Mouse (Mus musculus) lung, embryonic 14.5 days (tissue): Measurements from ENCODE around the gene Lgmn. TPM values are rescaled to one million over a fixed set of nuclear protein-coding genes. Genes with fewer than 3 reads are reported as not detected.

Experiments used
- ATAC-seq: fragments of 200-750 bp; cut with Nextera tagmentation; 2 replicates; pipeline ENCODE4 v1.8.0; 2017; ENCODE audit warnings: mild to moderate bottlenecking, moderate TSS enrichment, moderate library complexity; ENCODE audit not compliant: insufficient read depth
- DNase-seq: peaks from one replicate; pipeline ENCODE4 v3.0.0-alpha.2; 2015
- H3K27ac ChIP-seq: fragments of 300-500 bp; sonication (generic); 2 replicates; pipeline ENCODE4 v1.5.1; 2014; ENCODE audit warnings: low read depth, mild to moderate bottlenecking, moderate library complexity
- H3K27me3 ChIP-seq: fragments of 300-500 bp; sonication (generic); 2 replicates; pipeline ENCODE4 v1.6.1; 2014; ENCODE audit warnings: low read length, control low read depth; ENCODE audit not compliant: insufficient read depth
- H3K36me3 ChIP-seq: fragments of 300-500 bp; sonication (generic); 2 replicates; pipeline ENCODE4 v1.6.1; 2014; ENCODE audit warnings: control low read depth; ENCODE audit not compliant: insufficient read depth
- H3K4me1 ChIP-seq: fragments of 300-500 bp; sonication (generic); 2 replicates; pipeline ENCODE4 v1.6.1; 2014; ENCODE audit warnings: antibody characterized with exemption, control low read depth; ENCODE audit not compliant: insufficient read depth
- H3K4me2 ChIP-seq: fragments of 300-500 bp; sonication (generic); 2 replicates; pipeline ENCODE4 v1.6.1; 2014; ENCODE audit warnings: mild to moderate bottlenecking
- H3K4me3 ChIP-seq: fragments of 300-500 bp; sonication (generic); 2 replicates; pipeline ENCODE4 v1.5.1; 2014; ENCODE audit warnings: low read depth, low read length
- H3K9ac ChIP-seq: fragments of 300-500 bp; sonication (generic); 2 replicates; pipeline ENCODE4 v1.6.1; 2014
- H3K9me3 ChIP-seq: fragments of 300-500 bp; sonication (generic); 2 replicates; pipeline ENCODE4 v1.6.1; 2016; ENCODE audit warnings: low read depth, low read length, control low read depth
- CTCF ChIP-seq: IDR thresholded peaks from 2 replicates; pipeline ENCODE4 v1.5.1; 2016; ENCODE audit warnings: antibody characterized with exemption, low read depth
- WGBS: fragments of 180-500 bp; shearing (Covaris S2); extraction: QIAGEN DNeasy Blood & Tissue Kit; methylation state at CpG from one replicate; pipeline ENCODE4 v1.1.7; 2014; 5-methylcytosine and 5-hydroxymethylcytosine counted together
- polyA plus RNA-seq: library from polyadenylated mRNA; unstranded; fragments of >200 nt; fragmentation: Nextera tagmentation; extraction: Ambion mirVana; gene quantifications from 2 replicates; pipeline ENCODE4 v1.2.1, GENCODE M21; 2014

The Lgmn gene
- polyA plus RNA-seq, 1 experiment from 2014 or later: 104 TPM

DNA sequence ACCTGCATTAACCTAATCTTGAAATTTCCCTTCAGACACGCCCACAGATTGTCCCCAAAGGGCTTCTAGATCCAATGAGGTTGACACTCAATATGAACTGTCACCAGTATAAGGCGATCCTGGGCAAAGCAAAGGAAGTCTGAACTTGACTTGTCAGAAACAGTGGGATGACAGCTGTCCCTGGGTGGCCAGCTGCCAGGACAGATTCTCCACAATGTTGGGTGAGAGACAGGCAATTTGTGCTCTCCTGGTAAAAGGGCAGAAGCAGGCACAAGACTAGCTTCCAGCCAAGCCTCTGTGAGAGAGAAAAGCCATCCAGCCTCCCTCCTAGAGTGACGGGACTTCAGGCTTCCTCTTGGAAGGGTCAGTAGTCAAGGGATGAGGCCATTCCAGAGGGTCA, 67.3 kb downstream of the Lgmn start:
- no peak for ATAC-seq
- Histone ChIP-seq H3K4me2 (no peak overlapping the region), H3K36me3 (peaks cover 27% of the 10 kb centered on the region; the same call in 1 of the 2 replicates), H3K27ac (no peak overlapping the region), H3K9ac (no peak overlapping the region), H3K27me3 (no peaks in the 10 kb centered on the region), H3K9me3 (no peaks in the 10 kb centered on the region), H3K4me1 (no peaks in the 10 kb centered on the region), H3K4me3 (no peak overlapping the region)
- 69% methylated on average over 3 of the region's 3 CpGs for WGBS
- DNase-seq: no peak
- no peak for TF ChIP-seq CTCF

DNA sequence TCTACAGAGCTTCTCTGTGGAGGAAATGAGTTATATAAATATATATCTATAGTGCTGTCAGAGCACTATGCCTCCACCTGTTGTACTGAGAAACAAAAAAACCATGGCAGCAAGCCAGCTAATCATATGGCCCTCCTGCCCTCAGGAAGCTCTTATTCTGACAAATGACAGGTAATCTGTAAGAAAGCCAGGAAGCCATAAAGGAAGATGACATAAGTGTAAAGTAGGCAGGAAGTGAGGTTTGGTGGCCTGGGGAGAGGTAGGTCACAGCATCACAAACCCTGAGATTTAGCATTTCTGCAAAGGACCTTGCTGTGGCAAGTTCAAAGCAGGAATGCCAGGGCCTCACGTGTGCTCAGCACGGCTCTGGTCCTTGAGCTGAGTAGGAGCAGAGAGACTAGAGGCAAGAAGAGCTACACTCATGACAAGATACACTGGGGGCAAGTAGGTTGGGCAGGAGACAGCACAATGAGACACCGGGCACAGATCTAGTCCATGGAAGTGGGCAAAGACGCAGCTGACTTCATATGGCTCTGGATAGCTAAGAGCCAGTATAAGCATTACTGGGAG, 68.6 kb downstream of the Lgmn start:
- no peaks in the 10 kb centered on the region for H3K9me3 ChIP-seq
- no peak overlapping the region for H3K4me3 ChIP-seq
- 75% methylated on average over 4 of the region's 4 CpGs for WGBS
- no peak overlapping the region for H3K9ac ChIP-seq
- H3K4me2 ChIP-seq: no peak overlapping the region
- peaks cover 27% of the 10 kb centered on the region; the same call in 1 of the 2 replicates for H3K36me3 ChIP-seq
- DNase-seq: no peak
- H3K27ac ChIP-seq: no peak overlapping the region
- H3K4me1 ChIP-seq: no peaks in the 10 kb centered on the region
- ATAC-seq: no peak
- H3K27me3 ChIP-seq: no peaks in the 10 kb centered on the region
- TF ChIP-seq CTCF: no peak

DNA sequence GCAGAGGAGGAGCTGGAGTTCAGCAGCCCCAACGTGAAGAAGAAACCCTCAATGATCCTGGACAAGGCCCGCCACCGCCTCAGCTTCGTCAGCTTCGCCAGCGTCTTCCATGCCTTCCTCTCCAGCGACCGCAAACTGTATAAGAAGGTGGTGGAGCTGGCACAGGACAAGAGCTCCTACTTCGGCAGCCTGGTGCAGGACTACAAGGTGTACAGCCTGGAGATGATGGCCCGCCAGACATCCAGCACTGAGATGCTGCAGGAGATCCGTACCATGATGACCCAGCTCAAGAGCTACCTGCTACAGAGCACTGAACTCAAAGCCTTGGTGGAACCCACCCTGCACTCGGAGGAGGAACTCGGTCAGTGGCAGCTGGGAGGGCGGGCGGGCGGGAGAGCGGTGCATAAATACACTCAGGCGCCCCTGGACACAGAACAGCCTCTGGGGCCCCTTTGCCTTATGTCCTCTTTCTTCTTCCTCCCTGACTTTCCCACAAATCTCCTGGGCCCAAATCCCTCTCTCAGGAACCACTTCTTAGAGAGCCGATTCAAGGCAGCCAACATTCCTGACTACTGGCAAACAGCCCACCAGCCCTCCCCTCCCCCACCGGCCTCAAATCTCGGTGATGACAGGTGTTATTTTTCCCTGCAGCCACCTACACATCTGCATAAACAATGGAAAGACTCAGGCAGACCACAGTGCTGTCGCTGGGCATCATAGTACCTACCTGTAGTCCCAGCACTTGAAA, 70.0 kb downstream of the Lgmn start:
- DNase-seq (peak; percentile 16), ATAC-seq (no peak)
- Histone ChIP-seq H3K9ac (no peak overlapping the region), H3K27ac (no peak overlapping the region), H3K4me3 (no peak overlapping the region), H3K27me3 (no peaks in the 10 kb centered on the region), H3K9me3 (no peaks in the 10 kb centered on the region), H3K4me1 (no peaks in the 10 kb centered on the region), H3K36me3 (peaks cover 27% of the 10 kb centered on the region; the same call in 1 of the 2 replicates), H3K4me2 (no peak overlapping the region)
- no peak for TF ChIP-seq CTCF
- 65% methylated on average over 22 of the region's 22 CpGs for WGBS

DNA sequence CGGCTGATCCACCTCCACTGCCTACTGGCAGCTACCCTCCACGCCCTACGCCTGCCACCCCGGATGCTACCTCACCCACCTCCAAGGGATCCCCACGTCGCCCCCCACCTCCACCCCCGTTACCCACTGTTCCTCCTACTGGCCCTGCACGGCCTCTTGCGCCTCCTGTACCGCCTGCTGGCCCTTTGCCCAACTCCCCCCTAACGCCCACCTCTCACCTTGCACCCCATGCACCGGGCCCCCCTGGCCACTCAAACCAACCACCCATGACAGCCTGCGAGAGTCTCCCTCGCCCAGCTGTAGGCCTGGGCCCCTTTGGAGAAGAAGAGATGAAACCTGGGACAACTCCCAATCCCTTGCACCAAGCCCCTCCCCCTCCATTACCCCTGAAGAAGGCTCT, 71.1 kb downstream of the Lgmn start:
- Histone ChIP-seq H3K9me3 (no peaks in the 10 kb centered on the region), H3K4me1 (no peaks in the 10 kb centered on the region), H3K4me3 (no peak overlapping the region), H3K27me3 (no peaks in the 10 kb centered on the region), H3K36me3 (peaks cover 16% of the 10 kb centered on the region; the same call in 1 of the 2 replicates), H3K27ac (no peak overlapping the region), H3K4me2 (no peak overlapping the region), H3K9ac (no peak overlapping the region)
- TF ChIP-seq CTCF: no peak
- DNase-seq (no peak), ATAC-seq (no peak)
- 81% methylated on average over 14 of the region's 14 CpGs for WGBS

DNA sequence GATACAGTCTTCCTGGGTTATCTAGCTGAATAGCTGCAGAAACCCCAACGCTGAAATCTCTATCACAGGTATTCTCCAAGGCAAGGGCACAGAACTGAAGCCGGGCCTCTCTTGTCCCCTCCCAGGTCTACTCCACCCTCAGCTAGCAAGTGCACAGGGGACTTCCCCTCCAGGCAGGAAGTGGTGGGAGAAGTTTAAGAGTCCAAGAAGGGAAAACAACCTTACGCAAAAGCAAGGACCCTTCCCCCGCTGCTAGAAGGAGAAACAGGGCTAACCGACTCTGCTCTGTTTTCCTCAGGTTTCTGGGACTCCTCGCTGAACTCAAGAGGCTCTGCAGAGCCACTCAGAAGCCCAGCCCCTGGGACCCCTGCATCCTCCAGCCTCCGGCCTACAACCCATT, 71.5 kb downstream of the Lgmn start:
- Histone ChIP-seq H3K27ac (no peak overlapping the region; the same call in 1 of the 2 replicates), H3K4me2 (no peak overlapping the region), H3K27me3 (no peaks in the 10 kb centered on the region), H3K4me3 (no peak overlapping the region), H3K4me1 (no peaks in the 10 kb centered on the region), H3K9me3 (no peaks in the 10 kb centered on the region), H3K9ac (no peak overlapping the region), H3K36me3 (peaks cover 13% of the 10 kb centered on the region; the same call in 1 of the 2 replicates)
- no peak for DNase-seq
- no peak for ATAC-seq
- TF ChIP-seq CTCF: no peak
- WGBS: 68% methylated on average over 7 of the region's 7 CpGs

DNA sequence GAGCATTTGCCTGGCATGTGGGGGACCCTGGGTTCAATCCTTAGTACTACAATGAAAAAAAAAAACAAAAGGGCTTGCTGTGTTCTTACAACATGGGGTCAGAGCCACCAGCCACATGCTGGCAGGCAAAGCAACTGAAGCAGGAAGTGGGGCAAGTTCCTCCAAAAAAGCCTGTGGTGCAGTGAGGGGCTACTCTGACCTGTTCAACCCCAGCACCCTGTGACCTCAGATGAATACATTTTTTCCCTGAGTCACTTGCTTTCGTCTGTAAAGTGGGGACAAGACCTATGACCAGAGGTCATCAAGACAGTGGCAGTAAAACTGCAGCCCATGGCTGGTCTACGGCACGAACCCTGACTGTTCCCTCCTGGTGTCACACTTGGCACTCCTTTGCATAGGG, 72.5 kb downstream of the Lgmn start:
- Histone ChIP-seq H3K9ac (no peak overlapping the region), H3K9me3 (no peaks in the 10 kb centered on the region), H3K27ac (no peak overlapping the region), H3K27me3 (no peaks in the 10 kb centered on the region), H3K36me3 (peaks cover 13% of the 10 kb centered on the region; the same call in 1 of the 2 replicates), H3K4me1 (no peaks in the 10 kb centered on the region), H3K4me2 (no peak overlapping the region), H3K4me3 (no peak overlapping the region)
- no peak for TF ChIP-seq CTCF
- DNase-seq: no peak
- 63% methylated on average over 3 of the region's 3 CpGs for WGBS
- ATAC-seq: no peak

DNA sequence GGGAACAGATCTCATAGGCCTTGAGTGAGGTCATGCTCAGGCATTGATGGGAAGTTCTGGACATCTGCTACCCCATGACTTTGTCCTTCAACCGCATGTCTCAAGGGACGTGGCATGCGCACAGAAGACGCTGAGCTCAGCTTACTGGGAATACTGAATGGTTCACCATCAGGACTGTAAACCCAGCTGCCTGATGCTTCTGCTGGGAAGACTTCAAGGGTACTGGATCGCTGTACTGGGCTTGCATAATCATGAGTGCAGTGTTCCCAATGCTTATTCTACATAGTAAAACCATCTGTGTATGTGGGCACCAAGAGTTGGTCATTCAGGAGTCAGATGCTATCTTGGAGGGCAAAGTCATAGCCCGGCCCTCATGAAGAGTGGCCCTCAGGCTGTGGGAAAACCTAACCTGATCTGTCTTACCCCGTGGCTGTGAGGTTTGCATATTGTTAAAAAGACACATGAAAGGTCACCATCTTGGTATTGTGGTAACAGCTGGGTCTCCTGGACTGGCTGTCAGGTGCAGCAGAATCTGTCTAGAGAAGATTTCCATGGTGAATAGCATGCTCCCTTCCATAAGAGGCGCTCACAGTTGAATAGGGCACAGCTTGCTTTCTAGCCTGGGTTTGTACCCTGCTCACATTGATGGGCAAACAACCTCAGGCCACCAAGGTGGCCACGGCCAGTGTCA, 73.3 kb downstream of the Lgmn start:
- WGBS: 92% methylated on average over 9 of the region's 9 CpGs

More for the DNA sequence above, 73.3 kb downstream of the Lgmn start:
- Histone ChIP-seq H3K4me2 (no peak overlapping the region), H3K27ac (no peak overlapping the region), H3K4me3 (no peak overlapping the region), H3K36me3 (peaks cover 17% of the 10 kb centered on the region; the same call in 1 of the 2 replicates), H3K4me1 (no peaks in the 10 kb centered on the region), H3K9ac (no peak overlapping the region), H3K9me3 (no peaks in the 10 kb centered on the region), H3K27me3 (no peaks in the 10 kb centered on the region)
- ATAC-seq (no peak), DNase-seq (no peak)
- no peak for TF ChIP-seq CTCF
